Mouse (Mus musculus): ENCODE results near the gene Ccdc117.

- TF ChIP-seq CTCF (IDR thresholded peaks at IDR 0.05; ENCODE audit: extremely low read depth, insufficient read depth, low read length) (no peak), POLR2A (IDR thresholded peaks at IDR 0.05; ENCODE audit: extremely low read depth, insufficient read depth, low read length) (no peak)
Observed at GRCm38 (mm10) chr11:5546693-5547092, 4.7 kb upstream of the Ccdc117 start.

All from cortical plate, adult 2 months (tissue).